Mouse (Mus musculus) liver, embryonic 15.5 days (tissue): Measurements from ENCODE around the gene Gpatch3. TPM values are rescaled to one million over a fixed set of nuclear protein-coding genes. Genes with fewer than 3 reads are reported as not detected.

Source experiments
- ATAC-seq: fragments of 200-750 bp; cut with Nextera tagmentation; 2 replicates; pipeline ENCODE4 v1.8.0; 2017; ENCODE audit warnings: moderate number of reproducible peaks, mild to moderate bottlenecking, moderate library complexity; ENCODE audit not compliant: insufficient read depth
- H3K27ac ChIP-seq: fragments of 300-500 bp; sonication (generic); replicated peaks from 2 replicates; pipeline ENCODE4 v1.5.1; 2015; ENCODE audit warnings: mild to moderate bottlenecking, inconsistent platforms
- H3K27me3 ChIP-seq: fragments of 300-500 bp; sonication (generic); 2 replicates; pipeline ENCODE4 v1.6.1; 2015; ENCODE audit warnings: mild to moderate bottlenecking, inconsistent platforms
- H3K36me3 ChIP-seq: fragments of 300-500 bp; sonication (generic); replicated peaks from 2 replicates; pipeline ENCODE4 v1.6.1; 2015; ENCODE audit warnings: moderate library complexity, mild to moderate bottlenecking, inconsistent platforms
- H3K4me1 ChIP-seq: fragments of 300-500 bp; sonication (generic); replicated peaks from 2 replicates; pipeline ENCODE4 v1.6.1; 2015; ENCODE audit warnings: inconsistent platforms
- H3K4me2 ChIP-seq: fragments of 300-500 bp; sonication (generic); 2 replicates; pipeline ENCODE4 v1.6.1; 2015; ENCODE audit warnings: moderate library complexity, mild to moderate bottlenecking, inconsistent platforms
- H3K4me3 ChIP-seq: fragments of 300-500 bp; sonication (generic); replicated peaks from 2 replicates; pipeline ENCODE4 v1.5.1; 2015; ENCODE audit warnings: mild to moderate bottlenecking, inconsistent platforms
- H3K9ac ChIP-seq: fragments of 300-500 bp; sonication (generic); 2 replicates; pipeline ENCODE4 v1.6.1; 2015; ENCODE audit warnings: moderate library complexity, mild to moderate bottlenecking, inconsistent platforms
- H3K9me3 ChIP-seq: fragments of 300-500 bp; sonication (generic); replicated peaks from 2 replicates; pipeline ENCODE4 v1.6.1; 2016; ENCODE audit warnings: inconsistent platforms
- WGBS: fragments of 180-500 bp; shearing (Covaris S2); methylation state at CpG from one replicate; pipeline ENCODE4 v1.1.7; 2015; ENCODE audit warnings: mixed read lengths; ENCODE audit not compliant: insufficient replicate concordance; 5-methylcytosine and 5-hydroxymethylcytosine counted together
- microRNA-seq: library from miRNA; unstranded; fragments of <30 nt; microRNA quantifications from one replicate; pipeline ENCODE4, GENCODE M21; 2016
- polyA plus RNA-seq: library from polyadenylated mRNA; unstranded; fragments of >200 nt; fragmentation: Nextera tagmentation; extraction: Ambion mirVana; gene quantifications from 2 replicates; pipeline ENCODE4 v1.2.1, GENCODE M21; 2015

Gpatch3 gene
- polyA plus RNA-seq, 1 experiment from 2014 or later: 3.8 TPM

- Histone ChIP-seq H3K4me3 (peak overlapping the region; percentile 73), H3K27ac (no peak overlapping the region)
- WGBS: 40% methylated on average over 9 of the region's 9 CpGs
Observed at GRCm38 (mm10) chr4:133631769-133632411, 57.3 kb downstream of the Gpatch3 start.

GRCm38 (mm10) chr4:133632483-133633327, 58.2 kb downstream of the Gpatch3 start:
- ATAC-seq: peak; percentile 65
- Histone ChIP-seq H3K4me1 (peaks cover 31% of the 10 kb centered on the region), H3K36me3 (no peaks in the 10 kb centered on the region), H3K9ac (peak overlapping the region; percentile 85), H3K4me2 (peak overlapping the region; percentile 94), H3K27ac (peak overlapping the region; percentile 76), H3K4me3 (peak overlapping the region; percentile 73), H3K9me3 (no peaks in the 10 kb centered on the region), H3K27me3 (no peaks in the 10 kb centered on the region)
- 2% methylated on average over 68 of the region's 69 CpGs for whole genome bisulfite sequencing

More at GRCm38 (mm10) chr4:133631769-133632411, 57.3 kb downstream of the Gpatch3 start:
- H3K9me3 ChIP-seq: no peaks in the 10 kb centered on the region
- H3K36me3 ChIP-seq: peaks cover 2% of the 10 kb centered on the region; the same call in 1 of the 2 replicates
- H3K27me3 ChIP-seq: no peaks in the 10 kb centered on the region
- peaks cover 33% of the 10 kb centered on the region for H3K4me1 ChIP-seq
- H3K4me2 ChIP-seq: peak overlapping the region; percentile 94
- peak overlapping the region; percentile 85 for H3K9ac ChIP-seq
- ATAC-seq: no peak

- ATAC-seq: peak; percentile 82
- Histone ChIP-seq H3K9me3 (no peaks in the 10 kb centered on the region), H3K9ac (peak overlapping the region; percentile 85), H3K4me2 (peak overlapping the region; percentile 94), H3K27ac (peak overlapping the region; percentile 76), H3K36me3 (no peaks in the 10 kb centered on the region), H3K4me1 (peaks cover 31% of the 10 kb centered on the region), H3K27me3 (no peaks in the 10 kb centered on the region), H3K4me3 (peak overlapping the region; percentile 73)
- WGBS: 12% methylated on average over 27 of the region's 47 CpGs
Observed at GRCm38 (mm10) chr4:133633332-133634042, 58.9 kb downstream of the Gpatch3 start.

Small RNA genes lying within 50 kb of the gene (microRNA-seq; reads per million reads assigned to microRNA genes)
- gene Gm23158: not detected

Other genes starting within 250 kb of the Gpatch3 start
- 8.1 and 8.5 TPM in 2 replicates for gene Wdtc1, start 221.3 kb upstream of the Gpatch3 start, polyA plus RNA-seq
- gene Slc9a1, start 205.0 kb upstream of the Gpatch3 start, polyA plus RNA-seq: 2.9 and 3.0 TPM in 2 replicates
- 0.15 and 0.21 TPM in 2 replicates for gene Tent5b, start 94.6 kb upstream of the Gpatch3 start, polyA plus RNA-seq
- gene Trnp1, start 76.2 kb upstream of the Gpatch3 start, polyA plus RNA-seq: 0.06 TPM in 1 of 2 replicates, not detected in the other
- 1.0 and 1.5 TPM in 2 replicates for gene Kdf1, start 55.8 kb upstream of the Gpatch3 start, polyA plus RNA-seq
- gene Nudc, start 28.7 kb upstream of the Gpatch3 start, polyA plus RNA-seq: 116 TPM in 2 replicates
- gene Nr0b2, start 21.4 kb upstream of the Gpatch3 start, polyA plus RNA-seq: 0.97 and 1.2 TPM in 2 replicates
- 8.6 and 10.8 TPM in 2 replicates for gene Gpn2, start 9.6 kb downstream of the Gpatch3 start, polyA plus RNA-seq
- gene Sfn, start 27.4 kb downstream of the Gpatch3 start, polyA plus RNA-seq: 0.47 and 0.69 TPM in 2 replicates
- gene Zdhhc18, start 75.4 kb downstream of the Gpatch3 start, polyA plus RNA-seq: 1.2 and 1.9 TPM in 2 replicates
- gene Pigv, start 97.9 kb downstream of the Gpatch3 start, polyA plus RNA-seq: 5.5 and 6.3 TPM in 2 replicates
- gene Arid1a, start 182.0 kb downstream of the Gpatch3 start, polyA plus RNA-seq: 7.6 and 9.3 TPM in 2 replicates